Mouse (Mus musculus) cortical plate, adult 2 months (tissue): Measurements from ENCODE around the gene Fbxo47.

ENCODE experiments used
- CTCF ChIP-seq: fragments of 200-500 bp; IDR thresholded peaks from 2 replicates; pipeline ENCODE4 v1.5.1; 2011; ENCODE audit warnings: mild to moderate bottlenecking, control low read depth, low read length; ENCODE audit not compliant: insufficient read depth; ENCODE audit errors: extremely low read depth
- POLR2A ChIP-seq: fragments of 200-500 bp; IDR thresholded peaks from 2 replicates; pipeline ENCODE4 v1.6.1; 2011; ENCODE audit warnings: mild to moderate bottlenecking, low read length, control low read depth; ENCODE audit not compliant: insufficient read depth; ENCODE audit errors: extremely low read depth

DNA sequence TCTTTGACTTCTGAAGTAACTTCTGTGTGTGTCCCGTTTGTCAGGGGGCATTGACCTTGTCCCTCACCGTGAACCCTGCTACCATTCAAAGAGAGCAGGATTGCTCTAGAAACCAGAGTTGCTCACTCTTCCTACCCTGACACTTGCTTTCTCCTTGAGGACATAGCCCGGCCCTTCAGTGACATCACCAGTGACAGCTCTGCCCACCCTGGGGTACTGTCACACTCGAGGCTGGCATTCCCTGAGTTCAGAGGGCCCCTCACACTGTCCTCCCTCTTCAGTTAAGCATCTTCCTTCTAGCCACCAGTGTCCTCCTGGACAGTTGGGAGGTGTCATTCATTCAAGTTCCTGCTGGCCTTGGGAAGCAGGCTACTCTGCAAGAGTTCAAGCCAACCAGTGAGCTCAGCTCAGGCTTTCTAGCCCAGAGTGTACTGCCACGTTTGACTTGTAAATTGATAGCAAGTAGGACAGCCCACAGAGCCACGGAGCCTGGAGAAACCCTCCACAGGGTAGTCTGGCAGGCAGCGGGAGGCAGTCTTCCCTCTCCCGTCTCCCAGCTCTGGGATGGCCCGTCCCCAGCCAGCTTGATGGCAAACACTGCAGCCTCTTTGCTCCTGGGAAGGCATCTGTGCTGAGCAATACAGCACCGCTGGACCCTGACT is 45.0 kb downstream of the Fbxo47 start:
- TF ChIP-seq POLR2A, result no peak
- TF ChIP-seq CTCF, result no peak
